Mouse (Mus musculus): Measurements from ENCODE around the gene Gm11034. TPM values are rescaled to one million over a fixed set of nuclear protein-coding genes. Genes with fewer than 3 reads are reported as not detected.
A peak's percentile ranks its signal among the peaks of the same experiment; 100 is the strongest.

The Gm11034 gene
- total and polyA plus RNA-seq, 3 experiments, result not detected

GRCm38 (mm10) chr8:72189417-72190214 lies 23.8 kb downstream of the Gm11034 start, which contains the start of gene Hsh2d (continued):
- no peak for TF ChIP-seq TAL1 (IDR thresholded peaks at IDR 0.05; ENCODE audit: low read length)
- TF ChIP-seq MAX (IDR thresholded peaks at IDR 0.05; ENCODE audit: low read length), result no peak

- Histone ChIP-seq H3K9ac (ENCODE audit: control insufficient read depth, low read depth, low read length, poor library complexity, severe bottlenecking) (no peak overlapping the region), H3K79me2 (ENCODE audit: control insufficient read depth, insufficient read depth, low read length, poor library complexity) (no peaks in the 10 kb centered on the region), H3K36me3 (ENCODE audit: control insufficient read depth in 1 of 2, insufficient read depth in 2 of 2, low read length in 2 of 2) (peaks cover 0 to 3% of the 10 kb centered on the region in 2 experiments; a peak in 2 of 4 replicates), H3K27ac (ENCODE audit: control insufficient read depth, low read depth, low read length) (no peak overlapping the region), H3K27me3 (ENCODE audit: control insufficient read depth in 1 of 2, insufficient read depth in 2 of 2, low read length in 2 of 2) (no peaks in the 10 kb centered on the region), H3K4me3 (ENCODE audit: control insufficient read depth in 1 of 2, insufficient read depth in 1 of 2, low read depth in 2 of 2, low read length in 2 of 2) (no peak overlapping the region), H3K9me3 (replicated peaks; ENCODE audit: insufficient read depth, low read length) (no peaks in the 10 kb centered on the region), H3K4me1 (ENCODE audit: control insufficient read depth in 1 of 2, insufficient read depth in 2 of 2, low read length in 2 of 2) (peaks cover 0 to 4% of the 10 kb centered on the region in 2 experiments; a peak in 2 of 4 replicates)
- no peak for DNase-seq (ENCODE audit: low read depth, low spot score)
- TF ChIP-seq EP300 (IDR thresholded peaks at IDR 0.05; ENCODE audit: low read depth in 1 of 2, low read length in 2 of 2), result no peak
- TF ChIP-seq TAL1 (IDR thresholded peaks at IDR 0.05; ENCODE audit: low read length), result no peak
- peak; percentile 43; the same call in 1 of the 2 replicates for TF ChIP-seq MAFK (IDR thresholded peaks at IDR 0.05; ENCODE audit: borderline replicate concordance, low read depth, low read length)
These were observed 25.6 kb downstream of the Gm11034 start for GRCm38 (mm10) chr8:72187793-72188331.

GRCm38 (mm10) chr8:72183554-72184202 lies 29.8 kb downstream of the Gm11034 start:
- DNase-seq (ENCODE audit: low read depth, low spot score), result peak; percentile 73
- peaks cover 0 to 4% of the 10 kb centered on the region in 2 experiments; a peak in 2 of 4 replicates for H3K4me1 ChIP-seq (ENCODE audit: control insufficient read depth in 1 of 2, insufficient read depth in 2 of 2, low read length in 2 of 2)
- H3K27ac ChIP-seq (ENCODE audit: control insufficient read depth, low read depth, low read length), result no peak overlapping the region
- H3K36me3 ChIP-seq (ENCODE audit: control insufficient read depth in 1 of 2, insufficient read depth in 2 of 2, low read length in 2 of 2), result peaks cover 0 to 3% of the 10 kb centered on the region in 2 experiments; a peak in 2 of 4 replicates
- TF ChIP-seq TBP (IDR thresholded peaks at IDR 0.05; ENCODE audit: low read depth, low read length) (0 out of 2 replicates have a peak, but pooled peaks have one; percentile 33), MEF2A (IDR thresholded peaks at IDR 0.05; ENCODE audit: extremely low read depth, insufficient replicate concordance, low read depth, low read length, poor library complexity, severe bottlenecking) (no peak), POLR2A (IDR thresholded peaks at IDR 0.05; ENCODE audit: control insufficient read depth in 1 of 2, insufficient read depth in 1 of 2, low read depth in 1 of 2, low read length in 2 of 2, poor library complexity in 1 of 2) (no peak), MAFK (IDR thresholded peaks at IDR 0.05; ENCODE audit: borderline replicate concordance, low read depth, low read length) (no peak), EP300 (IDR thresholded peaks at IDR 0.05; ENCODE audit: low read depth in 1 of 2, low read length in 2 of 2) (peak in 1 of 2 experiments; percentile 36; a peak in 1 of 4 replicates), MYC (IDR thresholded peaks at IDR 0.05; ENCODE audit: low read depth, low read length) (peak; percentile 53; the same call in 1 of the 2 replicates), ZC3H11A (IDR thresholded peaks at IDR 0.05; ENCODE audit: low read depth, low read length) (no peak), ZNF384 (IDR thresholded peaks at IDR 0.05; ENCODE audit: low read depth, low read length) (peak; percentile 99), NELFE (IDR thresholded peaks at IDR 0.05; ENCODE audit: low read depth, low read length) (no peak), POLR2AphosphoS5 (IDR thresholded peaks at IDR 0.05; ENCODE audit: borderline replicate concordance, low read depth, low read length) (no peak), SMC3 (IDR thresholded peaks at IDR 0.05; ENCODE audit: low read depth, low read length) (no peak), MAZ (IDR thresholded peaks at IDR 0.05; ENCODE audit: low read depth, low read length) (no peak), SIN3A (IDR thresholded peaks at IDR 0.05; ENCODE audit: low read length) (no peak)
- H3K9me3 ChIP-seq (replicated peaks; ENCODE audit: insufficient read depth, low read length), result no peaks in the 10 kb centered on the region
- H3K4me3 ChIP-seq (ENCODE audit: control insufficient read depth in 1 of 2, insufficient read depth in 1 of 2, low read depth in 2 of 2, low read length in 2 of 2), result no peak overlapping the region
- no peak overlapping the region for H3K9ac ChIP-seq (ENCODE audit: control insufficient read depth, low read depth, low read length, poor library complexity, severe bottlenecking)
- no peaks in the 10 kb centered on the region for H3K27me3 ChIP-seq (ENCODE audit: control insufficient read depth in 1 of 2, insufficient read depth in 2 of 2, low read length in 2 of 2)
- H3K79me2 ChIP-seq (ENCODE audit: control insufficient read depth, insufficient read depth, low read length, poor library complexity), result no peaks in the 10 kb centered on the region
